Mouse (Mus musculus) testis, adult 2 months (tissue): ENCODE measurements around the gene Bri3. TPM values are rescaled to one million over a fixed set of nuclear protein-coding genes. Genes with fewer than 3 reads are reported as not detected.

Experiments used
- H3K27ac ChIP-seq: fragments of 200-500 bp; 2 replicates; pipeline ENCODE4 v1.5.1; 2012; ENCODE audit warnings: low read depth, low read length; ENCODE audit not compliant: control insufficient read depth, insufficient read depth
- H3K27me3 ChIP-seq: fragments of 200-500 bp; 2 replicates; pipeline ENCODE4 v1.6.1; 2012; ENCODE audit warnings: mild to moderate bottlenecking, low read length, moderate library complexity; ENCODE audit not compliant: control insufficient read depth, insufficient read depth
- H3K36me3 ChIP-seq: fragments of 200-500 bp; 2 replicates; pipeline ENCODE4 v1.6.1; 2012; ENCODE audit warnings: mild to moderate bottlenecking, low read length; ENCODE audit not compliant: control insufficient read depth, insufficient read depth
- H3K4me1 ChIP-seq: fragments of 200-500 bp; 2 replicates; pipeline ENCODE4 v1.6.1; 2012; ENCODE audit warnings: low read length; ENCODE audit not compliant: control insufficient read depth, insufficient read depth
- H3K4me3 ChIP-seq: fragments of 200-500 bp; 2 replicates; pipeline ENCODE4 v1.5.1; 2012; ENCODE audit warnings: low read depth, mild to moderate bottlenecking, low read length, moderate library complexity, mixed read lengths; ENCODE audit not compliant: control insufficient read depth
- CTCF ChIP-seq: fragments of 200-500 bp; IDR thresholded peaks from 2 replicates; pipeline ENCODE4 v1.5.1; 2012; ENCODE audit warnings: low read depth, mild to moderate bottlenecking, inconsistent platforms, low read length, moderate library complexity; ENCODE audit not compliant: control insufficient read depth, insufficient read depth, insufficient replicate concordance
- POLR2A ChIP-seq: fragments of 200-500 bp; IDR thresholded peaks from 2 replicates; pipeline ENCODE4 v1.6.1; 2012; ENCODE audit warnings: low read depth, mild to moderate bottlenecking, inconsistent platforms, low read length, moderate library complexity; ENCODE audit not compliant: control insufficient read depth
- polyA plus RNA-seq: library from polyadenylated mRNA; depleted of rRNA; stranded (reverse); fragments of >200 nt; gene quantifications from 2 replicates; pipeline ENCODE4 v1.2.3, GENCODE M21; 2012

Bri3 gene
- polyA plus RNA-seq, 1 experiment, result 174 TPM

DNA sequence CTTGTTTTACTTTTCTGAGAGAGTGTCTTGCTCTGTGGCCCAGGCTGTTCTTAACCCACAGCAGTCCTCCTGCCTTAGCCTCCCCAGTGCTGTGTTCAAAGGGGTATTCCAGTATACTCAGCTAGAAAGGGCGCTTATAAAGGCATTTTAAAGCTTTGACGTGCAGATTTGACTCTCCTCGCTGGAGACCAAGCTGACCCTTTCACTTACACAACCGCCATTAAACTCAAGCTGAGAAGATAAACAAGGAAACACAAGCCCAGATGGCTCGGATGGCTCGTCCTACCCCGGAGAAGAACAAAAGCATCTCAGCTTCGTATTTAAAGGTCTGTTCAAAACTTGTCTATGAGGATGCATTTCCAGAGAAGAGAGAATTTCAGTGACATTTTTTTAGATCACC lies 106.9 kb downstream of the Bri3 start:
- no peaks in the 10 kb centered on the region for H3K36me3 ChIP-seq
- no peak overlapping the region for H3K27ac ChIP-seq
- no peak overlapping the region for H3K4me3 ChIP-seq
- no peak for TF ChIP-seq CTCF
- H3K27me3 ChIP-seq, result no peaks in the 10 kb centered on the region
- H3K4me1 ChIP-seq, result no peaks in the 10 kb centered on the region

DNA sequence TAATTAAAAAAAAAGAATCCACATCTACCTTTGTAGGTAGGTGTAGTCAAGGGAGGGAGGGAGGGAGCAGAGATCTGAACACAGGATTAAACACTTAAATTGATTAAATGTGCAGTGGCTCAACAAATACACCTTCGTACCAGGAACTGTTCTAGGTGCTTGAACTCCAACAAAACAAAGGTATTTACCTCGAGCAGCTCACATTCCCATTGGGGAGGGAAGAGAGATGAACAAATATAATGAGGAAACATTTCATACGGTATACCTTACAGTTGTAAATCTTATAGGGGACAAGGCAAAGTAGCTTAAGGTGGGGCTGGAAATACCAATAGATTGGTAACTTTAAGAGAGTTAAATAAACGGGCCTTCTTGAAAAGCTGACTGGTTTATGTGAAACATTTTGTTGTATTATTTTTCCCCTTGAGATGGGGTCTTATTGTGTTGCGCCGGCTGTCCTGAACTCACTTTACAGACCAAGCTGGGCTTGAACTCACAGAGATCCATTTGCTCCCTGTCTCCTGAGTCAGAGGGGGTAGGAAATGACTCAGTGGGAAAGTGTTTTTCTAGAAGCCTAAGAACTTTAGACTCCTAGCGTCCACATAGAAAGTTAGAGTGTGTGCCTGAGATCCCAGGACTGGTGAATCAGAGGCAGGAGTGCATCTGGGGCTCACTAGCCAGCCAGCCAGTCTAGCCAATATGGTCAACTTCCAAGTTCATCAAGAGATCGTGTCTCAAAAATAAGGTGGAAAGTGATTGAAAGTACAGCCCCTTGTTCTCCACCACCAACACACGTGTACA lies 108.2 kb downstream of the Bri3 start:
- Histone ChIP-seq H3K27ac (no peak overlapping the region), H3K4me1 (peaks cover 5% of the 10 kb centered on the region; the same call in 1 of the 2 replicates), H3K4me3 (no peak overlapping the region), H3K36me3 (no peaks in the 10 kb centered on the region), H3K27me3 (no peaks in the 10 kb centered on the region)
- TF ChIP-seq POLR2A (no peak), CTCF (no peak)

DNA sequence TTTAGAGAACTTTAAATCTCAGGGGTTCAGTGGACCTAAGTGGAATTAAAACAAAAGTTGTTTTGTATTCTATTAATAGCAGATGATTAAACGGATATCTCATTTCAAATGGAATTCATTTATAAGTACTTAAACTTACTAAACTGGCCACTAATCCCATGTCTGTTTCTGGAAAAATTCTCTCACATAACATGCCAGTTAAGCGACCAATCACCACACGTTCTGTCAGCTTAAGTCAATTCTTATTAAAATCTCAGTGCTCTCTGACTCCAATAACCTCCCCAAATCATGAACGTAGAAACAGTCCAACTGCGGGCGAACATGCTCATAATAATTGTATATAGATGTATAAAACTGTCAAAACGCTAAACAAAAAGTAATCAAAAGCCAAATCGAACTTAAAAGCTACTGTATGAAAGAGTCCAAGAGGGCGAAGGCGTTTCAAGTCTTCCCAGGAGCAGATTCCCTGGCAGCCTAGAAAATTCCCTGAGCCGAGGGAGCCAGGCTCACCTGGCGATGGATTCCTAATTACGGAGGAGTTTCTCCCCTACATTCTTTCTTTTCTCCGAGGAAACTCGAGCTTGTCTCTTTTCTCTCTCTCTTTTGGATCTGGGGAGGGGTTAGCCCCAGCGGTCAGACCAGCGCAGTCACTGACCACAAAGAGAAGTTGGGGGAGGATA lies 112.7 kb downstream of the Bri3 start:
- H3K27ac ChIP-seq, result no peak overlapping the region; the same call in 1 of the 2 replicates
- H3K4me1 ChIP-seq, result peaks cover 11% of the 10 kb centered on the region
- H3K36me3 ChIP-seq, result no peaks in the 10 kb centered on the region
- no peaks in the 10 kb centered on the region for H3K27me3 ChIP-seq
- TF ChIP-seq CTCF, result no peak
- no peak for TF ChIP-seq POLR2A
- peak overlapping the region; percentile 84 for H3K4me3 ChIP-seq

DNA sequence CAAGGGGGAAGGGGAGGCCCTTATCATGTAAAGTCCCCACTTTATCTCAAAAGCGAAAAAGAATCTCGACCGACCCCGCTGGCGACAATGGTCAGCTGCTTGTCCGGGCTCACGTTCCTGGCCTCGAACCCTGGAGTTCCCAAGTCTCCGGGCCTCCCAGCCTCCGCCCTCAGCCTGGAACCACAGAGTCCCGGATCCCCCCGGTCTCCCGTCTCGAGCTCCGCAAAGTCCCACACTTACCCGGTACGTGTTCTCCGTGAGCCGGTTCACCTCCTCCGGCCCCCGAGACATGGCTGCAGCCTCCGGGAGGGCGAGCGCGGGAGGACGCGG lies 113.3 kb downstream of the Bri3 start:
- no peaks in the 10 kb centered on the region for H3K36me3 ChIP-seq
- H3K27ac ChIP-seq, result no peak overlapping the region; the same call in 1 of the 2 replicates
- H3K4me1 ChIP-seq, result peaks cover 11% of the 10 kb centered on the region
- peak overlapping the region; percentile 84 for H3K4me3 ChIP-seq
- H3K27me3 ChIP-seq, result no peaks in the 10 kb centered on the region
- TF ChIP-seq CTCF (no peak), POLR2A (no peak)

DNA sequence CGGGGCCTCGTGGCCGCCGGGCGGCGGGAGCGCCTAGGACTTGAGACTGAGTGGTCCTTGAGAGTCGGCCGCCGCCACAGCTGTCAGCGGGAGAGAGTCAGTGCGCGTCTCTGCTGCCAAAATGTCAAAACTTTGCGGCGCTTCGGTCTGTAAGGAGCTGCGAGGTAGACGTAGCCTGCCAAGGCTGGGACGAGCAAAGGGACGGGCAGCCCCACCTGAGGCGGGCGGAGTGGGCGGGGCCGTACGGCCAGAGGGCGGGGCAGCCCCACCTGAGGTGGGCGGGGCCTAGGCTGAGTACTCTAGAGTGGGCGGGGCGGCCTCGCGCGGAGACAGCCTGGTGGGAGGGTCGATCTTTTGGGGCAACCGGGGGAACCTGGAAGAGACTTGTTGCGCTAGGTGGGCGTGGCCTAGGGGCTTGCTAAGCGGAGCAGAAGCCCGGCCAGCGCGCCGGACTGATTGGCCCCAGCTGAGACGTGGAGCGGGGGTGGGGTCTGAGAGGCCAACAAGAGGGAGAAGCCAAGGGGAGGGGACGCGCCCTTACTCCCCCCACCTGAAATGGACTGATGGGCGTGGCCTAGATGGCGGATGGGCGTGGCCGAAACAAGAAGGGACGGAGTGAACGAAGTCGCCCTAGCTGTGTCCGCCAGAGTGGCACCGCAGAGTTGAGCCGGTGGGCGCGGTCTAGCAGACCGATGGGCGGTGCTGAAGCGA lies 113.8 kb downstream of the Bri3 start, which contains the start of gene Baiap2l1:
Gene Baiap2l1 (minus strand): TSS at position 232 of the 711 bp plus-strand sequence.
- no peaks in the 10 kb centered on the region for H3K27me3 ChIP-seq
- H3K27ac ChIP-seq, result peak within 1 kb of the TSS; percentile 10
- peaks cover 11% of the 10 kb centered on the region for H3K4me1 ChIP-seq
- no peaks in the 10 kb centered on the region for H3K36me3 ChIP-seq
- TF ChIP-seq CTCF, result peak; percentile 18; the same call in 1 of the 2 replicates
- peak; percentile 55; the same call in 1 of the 2 replicates for TF ChIP-seq POLR2A
- H3K4me3 ChIP-seq, result peak within 1 kb of the TSS; percentile 84

DNA sequence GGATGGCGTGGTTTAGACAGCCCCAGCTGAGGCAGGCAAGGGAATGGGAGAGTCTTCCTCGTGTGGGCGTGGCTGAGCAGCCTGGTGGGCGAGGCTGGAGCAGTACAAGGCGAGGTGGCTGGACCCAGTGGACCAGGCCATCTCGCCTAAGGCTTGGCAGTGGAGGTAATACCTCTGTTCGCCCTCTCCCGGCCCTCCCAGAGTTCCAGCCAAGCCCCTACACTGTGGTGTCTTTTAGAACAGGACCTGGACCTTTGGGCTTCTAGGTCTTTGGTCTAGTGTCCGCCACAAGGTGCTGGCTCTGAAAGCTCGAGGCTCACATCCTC lies 114.3 kb downstream of the Bri3 start:
- Histone ChIP-seq H3K36me3 (no peaks in the 10 kb centered on the region), H3K4me1 (peaks cover 11% of the 10 kb centered on the region), H3K4me3 (peak overlapping the region; percentile 84), H3K27me3 (no peaks in the 10 kb centered on the region), H3K27ac (peak overlapping the region; percentile 10)
- 0 out of 2 replicates have a peak, but pooled peaks have one; percentile 0 for TF ChIP-seq CTCF
- no peak; the same call in 1 of the 2 replicates for TF ChIP-seq POLR2A

DNA sequence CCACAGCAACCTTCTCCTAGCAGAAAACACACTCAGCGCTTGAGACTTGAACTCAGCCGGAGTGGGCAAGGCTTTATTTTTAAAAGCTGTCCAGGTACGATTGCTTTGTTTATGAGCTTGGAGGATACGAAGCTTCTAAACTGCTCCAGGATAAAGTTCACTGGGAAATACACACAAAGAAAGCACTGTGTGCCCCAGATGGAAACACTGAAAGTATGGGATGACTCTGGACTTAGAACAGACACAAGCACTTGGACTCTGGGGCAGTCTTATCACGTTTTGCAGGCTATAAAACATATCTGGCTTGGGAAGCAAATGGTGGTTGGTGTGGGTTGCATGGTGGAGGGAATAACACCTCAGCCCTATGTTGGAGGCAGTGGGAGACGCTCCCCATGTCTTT lies 115.6 kb downstream of the Bri3 start:
- Histone ChIP-seq H3K27ac (no peak overlapping the region), H3K4me3 (no peak overlapping the region), H3K27me3 (no peaks in the 10 kb centered on the region), H3K4me1 (peaks cover 11% of the 10 kb centered on the region), H3K36me3 (no peaks in the 10 kb centered on the region)
- TF ChIP-seq CTCF, result no peak
- TF ChIP-seq POLR2A, result no peak
